Mouse (Mus musculus): ENCODE measurements at regions not wholly inside any gene's neighbourhood (a gene's known extent, or its start where the extent isn't known, plus 50 kb on each side); places are given as distances from the start of the nearest gene placed in this dataset.

DNA sequence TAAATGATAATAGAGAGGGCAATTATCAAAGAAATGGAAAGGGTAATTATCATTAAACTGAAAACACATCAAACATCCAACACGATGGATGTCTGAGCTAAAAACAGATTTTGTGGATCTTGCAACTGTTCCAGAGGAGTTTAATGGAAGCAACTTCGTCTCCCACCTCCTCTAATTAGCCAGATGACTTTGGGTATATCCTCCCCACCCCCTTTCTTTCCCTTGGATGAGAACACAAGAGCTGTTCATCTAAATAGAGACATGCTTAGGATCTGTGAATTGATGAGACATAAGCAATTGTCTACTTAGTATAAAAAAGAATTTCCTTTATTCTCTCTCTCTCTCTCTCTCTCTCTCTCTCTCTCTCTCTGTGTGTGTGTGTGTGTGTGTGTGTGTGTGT, 333.7 kb upstream of the Adgrl2 start:
- no peak for DNase-seq (ENCODE audit: low read depth)

DNA sequence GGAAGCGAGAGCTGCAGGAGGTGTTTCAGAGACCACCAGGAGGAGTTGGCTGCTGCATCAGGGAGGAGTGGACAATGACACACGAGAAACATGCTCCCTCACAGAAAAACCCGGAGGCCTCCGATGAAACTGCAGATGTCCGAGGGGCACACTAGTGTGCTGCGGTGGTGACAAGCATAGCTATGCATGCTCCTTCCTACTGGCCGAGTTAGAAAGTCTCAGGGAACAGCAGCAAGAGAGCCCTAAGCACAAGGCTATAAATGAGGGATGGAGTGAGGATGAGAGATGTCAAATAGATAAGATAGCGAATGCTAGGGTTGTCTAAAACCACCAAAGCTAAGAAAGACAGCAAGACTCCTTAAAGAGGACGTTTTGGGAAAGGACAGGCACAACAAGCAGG, 328.4 kb upstream of the Adgrl2 start:
- no peak for DNase-seq (ENCODE audit: low read depth)

DNA sequence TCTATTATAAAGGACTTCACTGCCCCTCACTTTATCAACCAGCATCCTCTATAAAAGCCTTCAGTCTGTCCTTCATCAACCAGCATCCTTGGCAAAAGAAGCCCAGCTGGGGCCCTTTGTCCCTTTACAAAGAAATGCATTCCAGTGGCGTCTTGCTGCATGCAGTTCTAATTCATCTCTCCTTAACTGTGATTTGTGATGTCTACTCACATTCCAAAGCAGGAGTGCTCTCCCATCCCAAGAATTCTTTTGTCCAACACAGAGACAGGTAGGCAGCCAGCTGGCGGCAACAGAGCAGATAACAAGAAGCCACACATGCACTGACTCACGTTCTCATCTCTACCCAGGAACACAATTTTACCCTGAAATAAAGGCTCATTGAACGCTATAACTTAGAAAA, 323.9 kb upstream of the Adgrl2 start:
- no peak for DNase-seq (ENCODE audit: low read depth)

DNA sequence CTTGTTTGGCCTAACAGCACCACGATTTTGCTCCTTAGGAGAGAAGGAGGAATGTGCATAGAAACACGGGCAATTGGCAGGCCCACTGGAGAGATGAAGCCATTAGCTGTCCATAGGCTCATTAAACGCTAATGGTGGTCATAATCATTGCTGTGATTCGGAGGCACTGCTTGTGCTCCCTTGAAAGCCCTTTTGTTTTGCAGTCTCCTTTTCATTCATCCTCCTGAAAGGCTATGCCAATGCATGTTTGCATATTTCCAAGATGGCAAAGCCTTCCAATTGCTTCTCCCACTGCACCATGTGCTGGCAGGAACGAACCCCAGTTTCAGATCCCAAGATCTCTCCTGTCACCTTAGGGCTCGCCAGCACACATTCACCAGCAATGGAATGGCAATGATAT, 322.9 kb upstream of the Adgrl2 start:
- no peak for DNase-seq (ENCODE audit: low read depth)

DNA sequence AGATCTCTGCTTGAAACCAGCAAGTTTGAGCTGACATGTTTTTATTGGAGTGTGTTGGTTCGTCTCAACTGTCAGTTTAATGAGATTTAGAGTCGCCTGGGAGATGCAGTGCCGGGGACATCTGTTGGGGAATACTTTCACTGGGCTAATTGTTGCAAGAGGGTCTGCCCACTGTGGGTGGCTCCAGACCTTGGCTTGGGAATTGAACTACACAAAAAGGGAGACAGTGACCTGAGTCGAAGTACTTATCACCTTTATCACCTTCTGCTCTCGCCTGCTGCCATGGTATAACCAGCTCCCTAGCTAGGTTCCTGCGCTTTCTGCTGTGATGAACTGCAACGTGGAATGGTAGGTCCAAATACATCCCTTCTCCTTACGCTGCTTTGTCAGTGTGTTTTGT, 321.2 kb upstream of the Adgrl2 start:
- DNase-seq (ENCODE audit: low read depth), result no peak

DNA sequence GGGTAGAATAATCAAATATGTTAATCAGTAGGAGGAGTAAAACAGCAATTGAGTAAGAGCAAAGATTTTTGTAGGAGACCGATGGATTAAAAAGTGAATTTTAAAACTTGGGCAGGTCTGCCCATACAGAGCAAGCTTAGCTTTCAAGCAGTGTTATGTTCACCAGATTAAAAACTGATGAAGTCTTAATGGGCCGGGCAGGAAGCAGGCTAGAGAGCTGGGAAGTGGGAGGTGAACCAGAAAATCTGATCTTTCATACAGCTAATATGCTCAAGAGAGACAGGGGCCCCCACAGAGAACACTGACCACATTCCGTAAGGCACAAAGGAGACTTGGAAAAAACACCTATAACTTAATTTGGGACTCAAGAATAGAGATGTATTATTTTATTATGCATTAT, 316.4 kb upstream of the Adgrl2 start:
- DNase-seq (ENCODE audit: low read depth), result no peak

DNA sequence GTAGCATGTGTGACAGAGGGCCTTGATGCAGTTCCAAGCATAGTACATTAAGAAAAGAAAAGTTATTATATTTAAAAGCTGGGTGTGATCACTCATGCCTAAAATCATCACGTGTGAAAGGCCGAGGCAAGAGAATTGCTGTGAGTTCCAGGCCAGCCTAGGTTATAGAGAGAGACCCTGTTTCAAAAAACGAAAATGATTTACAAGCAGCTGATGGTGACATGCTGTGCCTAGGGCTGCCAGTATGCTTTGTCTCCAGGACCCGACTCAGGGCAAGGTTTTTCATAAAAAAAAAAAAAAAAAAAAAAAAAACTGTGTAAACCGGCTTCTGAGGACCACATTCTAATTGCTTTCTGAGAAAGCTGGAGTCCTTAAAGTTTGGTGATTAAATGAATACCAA, 315.9 kb upstream of the Adgrl2 start:
- DNase-seq (ENCODE audit: low read depth), result no peak

DNA sequence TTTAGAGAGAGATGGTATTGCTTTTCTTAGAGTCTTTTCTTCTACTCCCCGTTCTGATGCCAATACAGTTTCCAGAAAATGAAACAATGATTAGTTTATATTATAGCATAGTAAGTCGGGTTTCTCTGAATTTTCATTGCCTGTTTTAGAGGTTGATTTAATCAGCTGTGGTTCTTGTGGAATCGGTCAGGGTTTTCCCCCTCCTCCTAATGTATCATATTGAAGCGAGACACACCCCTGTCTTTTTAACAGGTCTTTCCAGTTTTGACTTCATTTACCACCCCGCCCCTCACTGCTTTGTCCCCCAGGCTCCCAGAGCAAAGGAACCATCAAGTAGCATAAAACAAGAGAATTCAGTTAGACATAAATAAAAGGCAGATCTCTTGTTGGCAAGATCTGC, 315.1 kb upstream of the Adgrl2 start:
- DNase-seq (ENCODE audit: low read depth), result no peak

DNA sequence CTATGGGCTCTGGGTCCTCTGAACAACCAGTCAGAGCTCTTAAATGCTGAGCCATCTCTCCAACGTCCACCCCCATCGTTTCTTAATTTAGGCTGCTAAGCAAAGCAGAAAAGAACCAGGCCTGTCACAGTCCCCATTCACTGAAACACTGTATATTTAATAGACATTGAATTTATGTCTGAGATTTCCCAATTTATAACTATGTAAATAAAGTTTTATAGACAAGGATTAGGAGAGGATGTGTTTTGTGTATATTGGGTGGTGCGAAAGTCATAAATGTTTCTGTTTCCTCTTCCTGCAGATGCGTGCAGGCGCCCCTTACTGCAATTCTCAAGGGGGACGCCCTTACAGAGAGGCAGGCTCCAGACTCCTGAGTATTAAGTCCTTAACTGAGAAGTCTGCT, 314.7 kb upstream of the Adgrl2 start:
- DNase-seq (ENCODE audit: low read depth), result no peak

DNA sequence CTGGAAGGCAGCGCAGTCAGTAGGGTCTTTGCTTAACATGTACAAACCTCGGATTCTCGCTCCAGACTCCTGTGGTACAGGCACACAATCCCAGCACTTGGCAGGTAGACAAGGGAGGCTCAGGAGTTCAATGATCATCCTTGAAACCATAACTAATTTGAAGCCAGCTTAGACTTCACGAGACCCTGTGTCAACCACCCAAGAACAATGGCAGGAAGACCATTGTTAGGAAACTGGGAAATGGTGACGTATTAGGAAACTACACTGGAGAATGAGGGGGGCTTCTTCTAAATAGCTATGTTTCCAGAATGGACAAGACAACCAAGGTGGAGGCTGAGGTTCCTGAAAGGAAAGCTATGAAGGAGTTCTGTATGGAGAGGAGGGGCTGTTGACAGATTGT, 313.1 kb upstream of the Adgrl2 start:
- no peak for DNase-seq (ENCODE audit: low read depth)

DNA sequence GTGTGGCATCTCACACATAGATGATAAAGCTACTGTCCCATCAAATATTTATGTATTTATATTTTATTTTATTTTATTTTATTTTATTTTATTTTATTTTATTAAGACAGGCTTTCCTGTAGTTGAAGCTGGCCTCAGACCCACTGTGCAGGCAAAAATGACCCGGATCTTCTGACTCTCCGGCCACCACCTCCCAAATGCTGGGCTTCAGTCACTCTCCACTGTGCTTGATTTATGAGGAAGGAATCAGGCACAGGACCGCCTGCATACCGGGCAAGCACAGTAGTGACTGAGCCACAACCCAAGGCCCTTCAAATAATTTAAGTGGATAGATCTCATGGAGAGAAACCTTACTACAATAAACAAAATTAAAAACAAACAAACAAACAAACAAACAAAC, 309.6 kb upstream of the Adgrl2 start:
- no peak for DNase-seq (ENCODE audit: low read depth)

DNA sequence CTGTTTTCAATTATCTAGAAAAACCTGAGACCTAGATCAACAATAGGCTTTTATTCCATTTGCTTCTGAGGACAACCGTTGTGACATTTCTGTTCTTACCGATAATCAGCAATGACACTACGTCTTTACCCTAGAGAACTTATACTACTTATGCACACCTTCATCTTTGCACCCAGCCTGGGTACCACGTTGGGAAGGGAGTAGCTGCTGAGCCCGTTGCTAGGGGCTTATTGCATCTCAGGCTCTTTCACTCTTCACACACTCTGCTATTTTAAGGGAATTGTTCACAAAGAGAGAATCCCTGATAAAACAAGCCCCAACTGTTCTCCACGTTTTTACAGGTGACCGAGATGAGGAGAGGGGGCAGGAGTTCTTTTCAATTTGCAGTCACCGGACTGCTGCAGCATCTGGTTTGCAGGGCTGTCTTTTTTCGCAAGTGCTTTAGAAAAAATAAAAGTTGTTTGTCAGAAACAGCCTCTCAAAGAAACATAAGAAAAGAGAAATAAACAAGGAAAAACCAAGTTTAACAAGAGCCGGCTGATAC, 306.1 kb upstream of the Adgrl2 start:
- no peak for DNase-seq (ENCODE audit: low read depth)

DNA sequence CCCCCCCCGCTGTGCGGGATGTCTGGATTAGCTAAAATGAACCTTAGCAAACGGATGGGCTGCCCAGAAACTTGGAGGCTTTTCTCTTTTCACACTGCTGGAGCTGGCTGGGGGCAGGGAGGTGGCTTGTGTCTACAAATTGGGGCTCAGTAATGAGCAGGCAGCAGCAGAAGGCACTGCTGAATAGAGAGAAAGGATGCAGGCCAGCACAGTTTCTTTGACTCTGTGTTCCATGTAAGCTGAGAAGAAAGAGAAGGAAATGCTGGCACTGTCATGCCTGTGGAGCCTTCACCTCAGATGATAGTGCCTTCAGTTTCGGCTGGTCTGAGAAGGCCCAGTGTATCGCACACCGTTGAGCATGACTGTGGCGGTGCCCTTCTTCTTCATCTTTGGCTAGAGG, 305.6 kb upstream of the Adgrl2 start:
- no peak for DNase-seq (ENCODE audit: low read depth)

DNA sequence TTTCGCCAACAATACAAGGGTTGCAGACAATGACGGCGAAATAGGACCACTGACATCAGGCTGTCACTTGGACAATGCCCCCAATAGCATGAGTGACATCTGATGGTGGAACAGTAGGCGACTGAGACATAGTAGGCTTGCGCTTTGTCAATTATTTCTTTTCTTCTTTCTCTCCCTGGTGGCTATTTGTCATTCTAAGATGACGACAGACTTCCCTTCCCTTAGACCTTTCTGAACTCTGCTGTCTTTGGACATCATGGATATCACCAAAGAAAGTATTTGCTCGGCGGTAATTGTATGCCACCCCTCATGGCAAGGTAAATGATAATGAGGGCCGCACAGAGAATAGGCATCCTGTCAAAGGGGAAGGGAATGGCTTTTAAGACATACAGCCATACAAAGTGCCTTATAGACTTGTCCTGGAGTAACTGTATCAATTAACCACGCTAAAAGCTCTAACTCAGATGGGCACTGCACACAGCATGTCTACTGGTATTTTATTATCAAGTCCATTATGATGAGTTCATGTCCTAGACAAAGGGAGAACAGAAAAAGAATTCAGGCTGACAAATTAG, 305.0 kb upstream of the Adgrl2 start:
- DNase-seq (ENCODE audit: low read depth), result no peak

DNA sequence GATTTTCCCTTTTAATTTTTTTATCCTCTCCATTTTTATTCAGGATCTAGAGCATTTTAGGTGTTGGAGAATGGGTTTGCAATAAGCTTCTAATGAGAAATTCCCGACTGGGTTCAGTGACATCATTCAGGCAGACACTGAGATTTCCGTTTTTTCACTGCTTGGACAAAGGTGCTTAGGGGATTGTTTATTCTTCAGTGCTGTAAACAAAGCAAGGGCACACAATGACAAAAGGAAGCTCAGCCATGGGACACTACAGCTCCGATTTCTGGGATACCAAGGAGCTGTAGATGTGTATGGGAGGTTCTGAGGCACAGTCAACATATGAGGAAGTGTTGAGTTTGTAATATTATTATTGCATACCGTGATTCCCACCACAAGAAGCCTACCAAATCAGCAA, 304.1 kb upstream of the Adgrl2 start:
- no peak for DNase-seq (ENCODE audit: low read depth)

DNA sequence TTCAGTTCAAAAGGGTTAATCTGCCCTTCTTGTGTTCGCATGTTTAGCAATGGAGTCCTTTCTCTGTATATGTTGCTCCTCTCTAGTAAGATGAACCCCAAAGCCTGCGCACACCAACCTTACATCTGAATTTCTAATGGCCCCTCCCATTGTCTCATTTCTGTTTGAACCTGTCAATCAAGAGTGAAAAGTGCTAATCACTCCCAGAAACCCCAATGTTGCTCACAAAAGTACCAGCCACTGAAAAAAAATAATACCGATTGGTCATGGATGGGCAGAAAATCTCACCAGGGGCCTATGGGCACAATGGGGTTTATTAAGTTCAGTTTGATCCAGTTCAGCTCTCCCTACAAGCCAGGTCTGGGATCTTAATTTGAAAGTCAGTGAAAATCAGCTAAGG, 302.1 kb upstream of the Adgrl2 start:
- DNase-seq (ENCODE audit: low read depth), result no peak

DNA sequence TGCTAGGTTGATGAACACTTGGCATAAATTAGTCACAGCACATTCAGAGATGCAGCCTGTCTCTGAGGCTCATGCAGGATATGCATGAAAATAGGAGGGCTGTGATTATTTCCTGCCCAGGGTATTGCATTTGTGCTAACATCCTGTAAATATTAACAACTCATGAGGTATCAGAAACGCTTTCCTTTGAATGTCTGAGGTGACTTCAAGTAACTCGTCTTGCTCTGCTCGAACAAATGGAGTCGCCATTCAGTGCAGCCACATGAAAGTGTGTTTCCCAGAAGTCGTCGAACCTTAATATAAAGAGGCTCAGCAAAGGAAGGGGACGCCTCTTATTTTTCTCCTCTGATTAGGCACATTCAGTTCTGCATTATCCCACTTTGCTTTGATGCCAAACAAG, 301.1 kb upstream of the Adgrl2 start:
- DNase-seq (ENCODE audit: low read depth), result no peak

DNA sequence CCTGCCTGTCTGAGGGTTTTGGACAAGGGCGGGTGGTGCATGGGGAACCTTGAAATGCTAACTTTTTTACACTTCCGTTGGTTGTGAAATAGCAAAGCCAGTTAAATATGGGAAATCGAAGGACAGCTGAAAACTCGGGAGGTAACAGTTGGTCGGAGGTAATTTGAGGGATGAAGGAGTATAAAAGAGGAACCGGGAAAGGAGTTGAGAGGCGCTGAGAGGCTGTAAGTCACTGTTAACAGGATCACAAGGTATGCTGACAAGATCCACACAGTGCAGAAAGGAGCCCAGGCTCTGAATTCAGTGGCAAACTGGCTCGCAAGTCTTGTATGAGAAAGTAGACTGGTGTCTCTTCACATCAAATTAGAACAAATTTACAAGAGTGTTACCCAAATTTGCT, 299.9 kb upstream of the Adgrl2 start:
- DNase-seq (ENCODE audit: low read depth), result no peak

DNA sequence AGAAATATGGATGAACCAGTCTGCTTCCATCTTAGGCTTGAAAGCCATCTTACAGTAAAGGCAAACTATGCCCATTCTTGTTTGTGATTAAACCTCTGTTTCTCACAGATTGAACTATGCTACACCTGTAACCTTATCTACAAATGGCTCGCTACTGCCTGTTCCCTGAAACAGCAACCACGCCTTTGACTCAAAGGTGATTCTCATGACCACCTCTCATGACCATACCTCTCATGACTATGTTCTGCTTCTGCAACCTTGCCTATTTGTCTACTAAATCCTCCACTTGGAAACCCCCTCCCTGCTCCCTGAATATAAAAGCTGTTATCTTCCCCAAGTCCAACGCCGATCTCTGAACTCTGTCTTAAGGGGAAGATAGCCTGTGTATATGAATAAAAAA, 296.7 kb upstream of the Adgrl2 start:
- no peak for DNase-seq (ENCODE audit: low read depth)

DNA sequence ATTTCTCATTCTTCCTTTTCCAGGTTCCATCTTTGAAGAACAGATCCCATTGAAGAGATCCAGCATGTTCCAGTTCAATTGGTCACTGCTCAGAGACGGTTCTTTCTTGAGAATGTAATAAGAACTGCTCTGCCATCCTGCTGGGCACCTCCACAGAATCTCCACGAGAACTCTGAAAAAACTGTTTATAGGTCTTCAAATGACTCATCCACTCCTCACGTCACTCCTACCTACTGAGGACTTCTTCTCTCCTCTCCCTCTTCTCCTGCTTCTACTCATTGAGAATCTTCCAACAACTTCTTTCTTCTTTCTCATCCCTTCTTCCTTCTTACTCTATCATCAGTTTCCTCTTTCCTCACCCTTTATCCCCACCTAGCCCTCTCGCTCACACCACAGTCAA, 294.6 kb upstream of the Adgrl2 start:
- no peak for DNase-seq (ENCODE audit: low read depth)

DNA sequence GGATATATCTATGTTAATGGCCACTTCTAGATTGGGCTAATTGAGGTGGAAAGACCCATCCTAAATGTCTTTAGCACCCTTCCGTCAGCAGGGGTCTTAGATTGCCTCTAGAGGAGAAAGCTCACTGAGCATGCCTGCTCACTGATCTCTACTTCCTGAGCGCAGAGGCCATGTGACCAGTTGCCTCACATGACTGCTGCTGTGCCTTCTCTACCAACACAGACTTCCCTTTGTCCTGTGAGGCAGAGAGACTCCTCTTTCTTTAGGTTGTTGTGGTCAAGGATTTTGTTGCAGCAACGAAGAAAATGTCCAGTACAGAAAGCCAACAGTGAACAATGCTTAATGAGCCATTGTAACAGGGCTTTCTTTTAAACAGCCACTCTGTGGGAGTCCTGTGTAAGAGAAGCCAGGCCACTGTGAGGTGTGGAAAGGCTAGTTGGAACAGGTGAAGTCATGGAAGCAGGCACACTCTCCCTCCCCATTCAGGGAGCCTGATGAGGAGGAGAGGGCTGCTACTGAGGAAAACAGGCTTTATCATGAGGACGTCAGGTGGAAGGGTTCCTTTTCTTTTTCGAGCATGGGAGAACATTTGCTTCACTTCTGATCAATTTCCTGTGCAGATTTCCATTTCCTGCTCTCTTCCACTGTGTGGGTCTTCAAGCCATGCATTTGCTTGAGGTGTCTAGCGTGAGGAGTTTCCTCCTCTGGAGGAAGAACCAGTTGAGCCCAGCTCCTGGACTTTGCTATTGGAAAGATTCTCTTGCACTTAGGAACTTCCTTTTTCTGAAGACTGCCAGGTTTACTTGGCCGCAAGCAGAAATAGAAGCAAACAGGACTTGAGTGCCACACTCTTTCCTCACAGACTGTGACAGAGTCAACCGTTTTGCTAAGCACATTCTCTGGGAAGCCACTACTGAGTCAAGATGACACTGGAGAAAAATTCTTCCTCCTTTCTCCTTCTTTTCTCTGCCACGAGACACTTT, 290.7 kb upstream of the Adgrl2 start:
- no peak for DNase-seq (ENCODE audit: low read depth)

DNA sequence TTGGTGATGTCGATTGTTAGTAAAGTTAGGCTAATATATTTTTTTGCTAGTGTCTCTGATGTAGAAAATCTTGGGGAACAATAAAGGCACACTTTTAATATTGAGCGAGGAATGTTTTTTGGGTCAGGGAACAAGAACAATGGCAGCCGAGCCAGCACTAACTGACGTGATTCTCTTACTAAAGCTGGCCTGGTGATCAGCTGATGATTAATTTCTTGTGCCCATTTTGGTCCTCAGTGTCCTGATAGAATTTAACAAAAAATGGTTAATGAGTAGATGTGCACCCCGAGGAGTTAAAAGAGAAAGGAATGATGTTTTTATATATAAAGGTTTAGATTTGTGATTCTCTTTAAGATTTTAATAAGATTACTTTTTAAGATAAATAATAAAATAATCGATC, 289.0 kb upstream of the Adgrl2 start:
- no peak for DNase-seq (ENCODE audit: low read depth)

DNA sequence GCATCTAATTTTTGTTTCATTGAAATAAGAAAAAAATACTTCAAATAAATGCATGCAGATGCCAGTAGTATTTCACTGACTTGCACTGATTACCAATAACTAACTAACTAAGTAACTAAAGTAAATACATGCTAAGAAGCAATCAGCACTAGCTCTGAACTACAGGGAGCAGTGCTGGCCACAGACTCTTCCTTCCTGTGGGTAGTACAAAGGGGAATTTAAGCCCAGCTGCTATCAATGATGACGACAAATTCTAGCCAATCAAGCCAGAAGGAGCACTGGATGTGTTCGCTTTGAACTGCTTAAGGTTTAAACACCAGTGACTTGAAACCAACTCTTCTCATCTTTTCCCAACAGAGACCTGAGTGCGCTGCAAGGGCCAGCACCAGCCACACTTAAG, 287.5 kb upstream of the Adgrl2 start:
- DNase-seq (ENCODE audit: low read depth), result peak; percentile 19

All from 416B (cell line).